Mouse (Mus musculus) neutrophil, adult 5-6 weeks (primary cell): ENCODE results near the gene Rab31. TPM values are rescaled to one million over a fixed set of nuclear protein-coding genes. Genes with fewer than 3 reads are reported as not detected.

ENCODE experiments used
- ATAC-seq: fragments of 151-379, 151-347 bp; 2 replicates; pipeline ENCODE4 v1.8.0; 2017; ENCODE audit warnings: mild to moderate bottlenecking, moderate TSS enrichment; ENCODE audit not compliant: insufficient number of reproducible peaks, poor library complexity, low FRiP score, severe bottlenecking; ENCODE audit errors: extremely low read depth
- total RNA-seq: library from RNA; stranded (forward); fragments of 200-1000 nt; gene quantifications from 2 replicates; pipeline ENCODE4 v1.2.3, GENCODE M21; 2017

Gene Rab31
- total RNA-seq, 1 experiment from 2014 or later: 90.1 TPM

GRCm38 (mm10) chr17:65613463-65614412, 158.8 kb downstream of the Rab31 start, which contains the start of gene Vapa:
Gene Vapa, minus strand, starts transcription at chr17:65613555.
- ATAC-seq: peak; percentile 87

- 0 out of 2 replicates have a peak, but pooled peaks have one; percentile 3 for ATAC-seq
These were observed 159.4 kb downstream of the Rab31 start for GRCm38 (mm10) chr17:65613142-65613462.

GRCm38 (mm10) chr17:65612391-65613141, 160.0 kb downstream of the Rab31 start:
- no peak for ATAC-seq

GRCm38 (mm10) chr17:65611721-65612120, 160.8 kb downstream of the Rab31 start:
- no peak for ATAC-seq

DNA sequence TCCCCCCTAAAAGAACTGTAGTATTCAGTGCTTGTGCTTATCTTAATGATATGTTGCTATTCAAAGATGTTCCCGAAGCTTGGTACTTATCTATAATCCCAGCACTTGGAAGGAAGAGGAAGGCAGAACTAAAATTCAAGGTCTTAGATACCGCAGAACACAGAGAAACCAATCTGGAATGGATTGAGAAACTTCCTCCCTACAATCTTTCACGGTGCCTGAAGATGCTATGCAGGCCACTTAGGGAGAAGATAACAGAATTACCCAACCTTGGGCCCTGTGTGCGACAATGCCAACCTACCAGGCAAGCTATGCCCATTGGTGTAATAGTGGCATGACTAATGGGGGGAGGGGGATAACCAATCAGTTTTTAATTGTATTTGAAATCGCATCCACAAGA, 163.8 kb downstream of the Rab31 start:
- ATAC-seq: no peak

DNA sequence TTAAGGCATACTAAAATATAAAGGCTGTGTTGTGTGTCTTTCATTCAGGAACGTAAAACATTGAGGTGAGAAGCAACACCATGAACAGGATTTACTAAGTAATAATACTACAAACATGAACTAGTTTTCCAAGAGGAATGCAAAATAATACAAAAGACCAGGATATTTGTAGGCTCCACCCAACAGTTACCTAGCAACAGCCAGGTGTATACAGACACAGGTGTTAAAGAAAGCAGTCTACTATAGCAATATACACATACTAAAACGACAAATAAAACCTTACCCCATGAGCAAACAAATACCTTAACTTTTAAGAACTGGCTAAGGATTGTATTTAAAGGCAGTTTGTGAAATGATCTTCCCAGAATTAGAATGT, 164.3 kb downstream of the Rab31 start:
- ATAC-seq: no peak

GRCm38 (mm10) chr17:65607574-65608311, 164.8 kb downstream of the Rab31 start:
- ATAC-seq: no peak

GRCm38 (mm10) chr17:65606014-65606413, 166.5 kb downstream of the Rab31 start:
- no peak for ATAC-seq

GRCm38 (mm10) chr17:65604892-65605291, 167.7 kb downstream of the Rab31 start:
- no peak for ATAC-seq

DNA sequence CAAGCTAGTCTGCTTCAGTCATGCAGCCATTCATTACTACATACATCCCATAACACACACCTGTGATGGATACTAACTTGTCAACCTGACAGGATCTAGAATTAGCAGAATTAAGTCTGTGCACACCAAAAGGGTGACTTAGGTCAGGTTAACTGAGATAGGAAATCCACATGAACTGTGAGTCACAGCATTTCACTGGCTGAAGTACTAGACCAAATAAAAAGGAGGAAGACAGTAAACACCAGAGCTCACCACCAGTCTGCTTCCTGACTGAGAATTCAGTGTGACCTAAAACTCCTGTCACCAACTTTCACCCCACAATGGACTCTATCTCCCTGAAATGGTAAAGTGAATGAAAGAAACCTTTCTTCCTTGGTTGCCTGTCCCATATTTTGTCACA, 168.2 kb downstream of the Rab31 start:
- ATAC-seq: peak; percentile 51; the same call in 1 of the 2 replicates

Other genes starting within 250 kb of the Rab31 start
- not detected in 2 replicates for gene Tmem232, start 232.0 kb downstream of the Rab31 start, total RNA-seq
- gene Vapa, start 159.2 kb downstream of the Rab31 start, total RNA-seq: 91.2 and 98.1 TPM in 2 replicates
- 0.23 TPM in 1 of 2 replicates, not detected in the other for gene Txndc2, start 130.6 kb downstream of the Rab31 start, total RNA-seq
- 111 and 121 TPM in 2 replicates for gene Ppp4r1, start 9.8 kb upstream of the Rab31 start, total RNA-seq
- 88.3 and 108 TPM in 2 replicates for gene Ralbp1, start 113.0 kb upstream of the Rab31 start, total RNA-seq
- gene Twsg1, start 178.5 kb upstream of the Rab31 start, total RNA-seq: 15.5 and 16.8 TPM in 2 replicates